Mouse (Mus musculus) limb, embryonic 12.5 days (tissue): ENCODE measurements around the gene Serpinb2. TPM values are rescaled to one million over a fixed set of nuclear protein-coding genes. Genes with fewer than 3 reads are reported as not detected.
A peak's percentile ranks its signal among the peaks of the same experiment; 100 is the strongest.

Source experiments
- ATAC-seq: fragments of 200-750 bp; cut with Nextera tagmentation; 2 replicates; pipeline ENCODE4 v1.8.0; 2017; ENCODE audit warnings: low read depth, moderate TSS enrichment; ENCODE audit not compliant: insufficient number of reproducible peaks, insufficient read depth, low FRiP score, low TSS enrichment
- H3K27ac ChIP-seq: fragments of 300-500 bp; sonication (generic); 2 replicates; pipeline ENCODE4 v1.5.1; 2016; ENCODE audit warnings: mild to moderate bottlenecking, moderate library complexity
- H3K27me3 ChIP-seq: fragments of 300-500 bp; sonication (generic); 2 replicates; pipeline ENCODE4 v1.6.1; 2016; ENCODE audit warnings: mild to moderate bottlenecking, moderate library complexity
- H3K36me3 ChIP-seq: fragments of 300-500 bp; sonication (generic); 2 replicates; pipeline ENCODE4 v1.6.1; 2016; ENCODE audit warnings: mild to moderate bottlenecking, moderate library complexity
- H3K4me1 ChIP-seq: fragments of 300-500 bp; sonication (generic); replicated peaks from 2 replicates; pipeline ENCODE4 v1.6.1; 2016
- H3K4me2 ChIP-seq: fragments of 300-500 bp; sonication (generic); 2 replicates; pipeline ENCODE4 v1.6.1; 2016; ENCODE audit warnings: mild to moderate bottlenecking, moderate library complexity
- H3K4me3 ChIP-seq: fragments of 300-500 bp; sonication (generic); replicated peaks from 2 replicates; pipeline ENCODE4 v1.5.1; 2016; ENCODE audit warnings: mild to moderate bottlenecking
- H3K9ac ChIP-seq: fragments of 300-500 bp; sonication (generic); replicated peaks from 2 replicates; pipeline ENCODE4 v1.6.1; 2016; ENCODE audit warnings: mild to moderate bottlenecking, moderate library complexity
- H3K9me3 ChIP-seq: fragments of 300-500 bp; sonication (generic); 2 replicates; pipeline ENCODE4 v1.6.1; 2016; ENCODE audit warnings: mild to moderate bottlenecking, moderate library complexity
- WGBS: fragments of 180-500 bp; shearing (Covaris S2); methylation state at CpG from one replicate; pipeline ENCODE4 v1.1.7; 2016; 5-methylcytosine and 5-hydroxymethylcytosine counted together
- polyA plus RNA-seq: library from polyadenylated mRNA; unstranded; fragments of >200 nt; fragmentation: Nextera tagmentation; extraction: Ambion mirVana; gene quantifications from 2 replicates; pipeline ENCODE4 v1.2.1, GENCODE M21; 2016

Serpinb2 gene
- polyA plus RNA-seq: 0.10 and 0.16 TPM in 2 replicates

GRCm38 (mm10) chr1:107511252-107511651 is at the start of gene Serpinb2:
TSS of gene Serpinb2 (plus strand) at chr1:107511423.
- Histone ChIP-seq H3K4me1 (no peaks in the 10 kb centered on the region), H3K36me3 (no peaks in the 10 kb centered on the region), H3K4me3 (no peak within 1 kb of the TSS), H3K27me3 (no peaks in the 10 kb centered on the region), H3K9ac (no peak within 1 kb of the TSS), H3K9me3 (no peaks in the 10 kb centered on the region), H3K4me2 (no peak within 1 kb of the TSS), H3K27ac (no peak within 1 kb of the TSS)
- no peak for ATAC-seq
- 63% methylated on average over 5 of the region's 5 CpGs for WGBS

GRCm38 (mm10) chr1:107479909-107480308 is 31.3 kb upstream of the Serpinb2 start:
- no peak for ATAC-seq
- H3K4me3 ChIP-seq: no peak overlapping the region
- H3K9ac ChIP-seq: no peak overlapping the region
- no peaks in the 10 kb centered on the region for H3K4me1 ChIP-seq
- no peak overlapping the region for H3K4me2 ChIP-seq
- H3K27ac ChIP-seq: no peak overlapping the region
- H3K9me3 ChIP-seq: no peaks in the 10 kb centered on the region
- no peaks in the 10 kb centered on the region for H3K36me3 ChIP-seq
- no peaks in the 10 kb centered on the region for H3K27me3 ChIP-seq

GRCm38 (mm10) chr1:107481452-107481851 is 29.8 kb upstream of the Serpinb2 start:
- 29% methylated on average over 11 of the region's 11 CpGs for WGBS
- no peak for ATAC-seq
- H3K36me3 ChIP-seq: no peaks in the 10 kb centered on the region
- no peaks in the 10 kb centered on the region for H3K27me3 ChIP-seq
- H3K27ac ChIP-seq: no peak overlapping the region
- H3K4me1 ChIP-seq: no peaks in the 10 kb centered on the region
- no peak overlapping the region for H3K4me3 ChIP-seq
- H3K4me2 ChIP-seq: peak overlapping the region; percentile 36; the same call in 1 of the 2 replicates
- no peaks in the 10 kb centered on the region for H3K9me3 ChIP-seq
- H3K9ac ChIP-seq: no peak overlapping the region

GRCm38 (mm10) chr1:107489577-107489976 is 21.6 kb upstream of the Serpinb2 start:
- H3K27me3 ChIP-seq: no peaks in the 10 kb centered on the region
- no peak for ATAC-seq
- H3K4me1 ChIP-seq: no peaks in the 10 kb centered on the region
- H3K36me3 ChIP-seq: no peaks in the 10 kb centered on the region
- H3K4me3 ChIP-seq: no peak overlapping the region
- no peak overlapping the region for H3K9ac ChIP-seq
- no peak overlapping the region for H3K27ac ChIP-seq
- H3K9me3 ChIP-seq: no peaks in the 10 kb centered on the region
- no peak overlapping the region for H3K4me2 ChIP-seq
- 47% methylated on average over 8 of the region's 8 CpGs for WGBS

GRCm38 (mm10) chr1:107496789-107497188 is 14.4 kb upstream of the Serpinb2 start:
- Histone ChIP-seq H3K9ac (no peak overlapping the region), H3K36me3 (no peaks in the 10 kb centered on the region), H3K27me3 (no peaks in the 10 kb centered on the region), H3K9me3 (no peaks in the 10 kb centered on the region), H3K27ac (no peak overlapping the region), H3K4me1 (no peaks in the 10 kb centered on the region), H3K4me3 (no peak overlapping the region), H3K4me2 (no peak overlapping the region)
- WGBS: 72% methylated on average over 2 of the region's 2 CpGs
- ATAC-seq: no peak

GRCm38 (mm10) chr1:107502025-107502424 is 9.2 kb upstream of the Serpinb2 start:
- Histone ChIP-seq H3K4me1 (no peaks in the 10 kb centered on the region), H3K4me3 (no peak overlapping the region), H3K9me3 (no peaks in the 10 kb centered on the region), H3K4me2 (no peak overlapping the region), H3K27me3 (no peaks in the 10 kb centered on the region), H3K9ac (no peak overlapping the region), H3K36me3 (no peaks in the 10 kb centered on the region), H3K27ac (no peak overlapping the region)
- ATAC-seq: no peak

GRCm38 (mm10) chr1:107503294-107503693 is 7.9 kb upstream of the Serpinb2 start:
- H3K9me3 ChIP-seq: no peaks in the 10 kb centered on the region
- no peak for ATAC-seq
- 89% methylated on average over 3 of the region's 3 CpGs for WGBS
- no peaks in the 10 kb centered on the region for H3K4me1 ChIP-seq
- no peak overlapping the region for H3K27ac ChIP-seq
- H3K27me3 ChIP-seq: no peaks in the 10 kb centered on the region
- no peak overlapping the region for H3K4me2 ChIP-seq
- H3K4me3 ChIP-seq: no peak overlapping the region
- H3K36me3 ChIP-seq: no peaks in the 10 kb centered on the region
- H3K9ac ChIP-seq: no peak overlapping the region

GRCm38 (mm10) chr1:107505898-107506562 is 5.2 kb upstream of the Serpinb2 start:
- 87% methylated on average over 8 of the region's 8 CpGs for WGBS
- H3K4me2 ChIP-seq: no peak overlapping the region
- H3K9ac ChIP-seq: no peak overlapping the region
- H3K36me3 ChIP-seq: no peaks in the 10 kb centered on the region
- H3K27ac ChIP-seq: no peak overlapping the region
- no peak for ATAC-seq
- H3K4me3 ChIP-seq: no peak overlapping the region
- H3K27me3 ChIP-seq: no peaks in the 10 kb centered on the region
- H3K4me1 ChIP-seq: no peaks in the 10 kb centered on the region
- no peaks in the 10 kb centered on the region for H3K9me3 ChIP-seq

- 78% methylated on average over 2 of the region's 2 CpGs for WGBS
- no peak for ATAC-seq
- no peak overlapping the region for H3K27ac ChIP-seq
- H3K36me3 ChIP-seq: no peaks in the 10 kb centered on the region
- no peaks in the 10 kb centered on the region for H3K9me3 ChIP-seq
- H3K4me3 ChIP-seq: no peak overlapping the region
- no peaks in the 10 kb centered on the region for H3K4me1 ChIP-seq
- H3K27me3 ChIP-seq: no peaks in the 10 kb centered on the region
- no peak overlapping the region for H3K9ac ChIP-seq
- no peak overlapping the region for H3K4me2 ChIP-seq
Measured at GRCm38 (mm10) chr1:107512194-107513138, 1.2 kb downstream of the Serpinb2 start.

GRCm38 (mm10) chr1:107513530-107513929 is 2.3 kb downstream of the Serpinb2 start:
- 88% methylated on average over 1 of the region's 1 CpGs for WGBS
- Histone ChIP-seq H3K9ac (no peak overlapping the region), H3K27me3 (no peaks in the 10 kb centered on the region), H3K9me3 (no peaks in the 10 kb centered on the region), H3K4me3 (no peak overlapping the region), H3K27ac (no peak overlapping the region), H3K4me1 (no peaks in the 10 kb centered on the region), H3K4me2 (no peak overlapping the region), H3K36me3 (no peaks in the 10 kb centered on the region)
- no peak for ATAC-seq

GRCm38 (mm10) chr1:107515839-107516498 is 4.7 kb downstream of the Serpinb2 start:
- no peak overlapping the region for H3K27ac ChIP-seq
- H3K9me3 ChIP-seq: no peaks in the 10 kb centered on the region
- WGBS: 75% methylated on average over 2 of the region's 2 CpGs
- no peak overlapping the region for H3K4me2 ChIP-seq
- H3K27me3 ChIP-seq: no peaks in the 10 kb centered on the region
- ATAC-seq: no peak
- no peaks in the 10 kb centered on the region for H3K36me3 ChIP-seq
- H3K4me3 ChIP-seq: no peak overlapping the region
- H3K9ac ChIP-seq: no peak overlapping the region
- H3K4me1 ChIP-seq: no peaks in the 10 kb centered on the region
